Mouse (Mus musculus) 3134 (cell line): ENCODE results near the gene Cables2.

Experiments
- DNase-seq: peaks from one replicate; pipeline ENCODE4 v3.0.0-alpha.2; 2011; ENCODE audit warnings: low spot score; ENCODE audit not compliant: insufficient read length; ENCODE audit errors: extremely low read depth

Gene Cables2

DNA sequence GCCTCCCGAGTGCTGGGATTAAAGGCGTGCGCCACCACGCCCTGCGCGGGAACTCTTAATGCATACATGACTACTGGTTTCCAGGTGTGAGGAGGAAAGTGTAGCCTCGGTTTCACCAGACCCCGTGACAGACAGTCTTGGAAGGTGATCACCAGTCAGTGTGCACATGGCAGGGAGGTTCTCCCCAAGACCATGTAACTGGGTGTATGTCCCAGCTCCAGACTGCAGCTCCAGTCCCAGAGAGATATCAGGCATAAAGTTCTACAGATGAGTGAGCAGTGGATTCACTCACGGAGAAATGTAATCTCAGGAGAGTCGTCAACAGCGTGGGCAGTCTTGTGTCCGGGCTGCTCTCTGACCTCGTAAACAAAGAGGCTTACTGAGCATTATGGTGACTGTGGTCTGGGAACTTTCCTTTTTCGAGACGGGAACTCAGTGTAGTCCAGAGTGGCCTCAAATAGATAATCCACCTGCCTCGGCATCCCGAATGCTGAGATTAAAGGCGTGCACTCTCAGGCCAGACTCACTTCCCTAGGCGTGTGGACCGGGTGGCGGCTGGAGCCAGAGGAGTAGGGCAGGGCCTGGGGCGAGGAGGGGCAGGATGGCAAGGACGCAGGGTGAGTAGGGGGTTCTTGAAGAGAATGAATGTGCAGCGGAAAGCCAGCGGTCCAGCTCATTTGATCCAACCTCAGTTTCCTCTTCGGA lies 16.8 kb downstream of the Cables2 start:
- DNase-seq: peak; percentile 52

DNA sequence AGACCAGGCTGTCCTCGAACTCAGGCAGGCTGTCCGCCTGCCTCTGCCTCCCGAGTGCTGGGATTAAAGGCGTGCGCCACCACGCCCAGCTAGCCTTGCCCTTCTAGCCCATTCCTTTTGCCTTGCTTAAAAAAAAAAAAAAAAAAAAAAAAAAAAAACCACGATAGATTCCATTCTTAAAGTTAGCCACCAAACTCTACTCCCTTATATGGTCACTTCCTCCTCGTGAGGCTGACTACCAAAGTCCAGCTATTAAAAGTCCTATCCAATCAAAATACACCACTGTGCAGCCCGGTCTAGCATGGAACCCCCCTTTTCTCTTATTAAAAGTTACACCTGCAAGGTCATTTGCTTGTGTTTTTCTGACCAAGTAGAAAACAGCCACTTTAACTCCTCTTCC lies 17.6 kb downstream of the Cables2 start:
- peak; percentile 62 for DNase-seq

DNA sequence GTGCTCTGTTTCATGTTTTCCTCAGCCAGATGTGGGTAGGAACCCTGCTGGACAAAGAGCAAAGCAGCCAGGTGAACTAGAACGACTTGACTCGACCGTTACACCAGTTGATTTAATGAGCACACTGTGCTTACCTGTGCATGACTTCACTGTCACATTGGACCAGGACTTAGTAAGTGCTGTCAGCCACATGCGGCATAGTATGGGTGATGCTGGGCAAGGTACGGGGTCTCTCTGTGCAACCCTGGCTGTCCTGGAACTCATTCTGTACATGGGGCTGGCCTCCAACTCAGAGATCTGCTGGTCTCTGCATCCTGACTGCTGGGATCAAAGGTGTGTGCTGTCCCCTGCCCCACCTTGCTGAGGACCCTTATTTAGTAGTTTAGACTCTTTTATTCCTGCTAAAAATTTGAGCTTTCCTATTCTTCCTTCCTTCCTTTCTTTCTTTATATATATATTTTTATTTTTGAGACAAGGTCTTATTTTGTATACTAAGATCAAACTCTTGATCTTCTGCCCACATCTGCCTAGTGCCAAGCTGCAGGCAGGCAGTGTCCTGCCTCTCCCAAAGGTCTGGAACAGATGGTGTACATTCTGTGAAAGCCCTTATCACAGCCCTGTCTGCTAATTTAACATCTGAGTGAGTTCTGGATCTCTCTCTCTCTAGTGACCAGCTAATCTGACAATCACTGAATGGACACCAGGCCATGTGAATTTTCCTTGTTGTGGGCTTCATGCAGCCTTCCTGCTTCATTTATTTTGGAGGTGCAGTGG lies 18.7 kb downstream of the Cables2 start:
- no peak for DNase-seq

DNA sequence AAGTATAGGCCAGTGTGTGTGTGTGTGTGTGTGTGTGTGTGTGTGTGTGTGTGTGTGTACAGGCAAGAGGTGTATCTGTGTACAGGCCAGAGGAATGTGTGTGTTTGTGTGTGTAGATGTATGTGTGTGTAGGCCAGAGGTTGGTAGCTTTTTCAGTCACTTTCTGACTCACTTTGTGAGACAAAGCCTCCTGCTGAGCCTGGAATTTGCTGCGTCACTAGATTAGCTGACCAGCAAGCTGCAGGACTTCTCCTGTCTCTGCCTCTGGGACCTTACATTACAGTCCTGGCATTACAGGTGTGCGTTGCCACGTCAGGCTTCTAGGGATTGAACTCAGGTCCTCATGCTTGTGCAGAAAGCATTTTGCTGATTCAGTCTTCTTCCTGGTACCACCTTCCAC lies 21.5 kb downstream of the Cables2 start:
- no peak for DNase-seq

DNA sequence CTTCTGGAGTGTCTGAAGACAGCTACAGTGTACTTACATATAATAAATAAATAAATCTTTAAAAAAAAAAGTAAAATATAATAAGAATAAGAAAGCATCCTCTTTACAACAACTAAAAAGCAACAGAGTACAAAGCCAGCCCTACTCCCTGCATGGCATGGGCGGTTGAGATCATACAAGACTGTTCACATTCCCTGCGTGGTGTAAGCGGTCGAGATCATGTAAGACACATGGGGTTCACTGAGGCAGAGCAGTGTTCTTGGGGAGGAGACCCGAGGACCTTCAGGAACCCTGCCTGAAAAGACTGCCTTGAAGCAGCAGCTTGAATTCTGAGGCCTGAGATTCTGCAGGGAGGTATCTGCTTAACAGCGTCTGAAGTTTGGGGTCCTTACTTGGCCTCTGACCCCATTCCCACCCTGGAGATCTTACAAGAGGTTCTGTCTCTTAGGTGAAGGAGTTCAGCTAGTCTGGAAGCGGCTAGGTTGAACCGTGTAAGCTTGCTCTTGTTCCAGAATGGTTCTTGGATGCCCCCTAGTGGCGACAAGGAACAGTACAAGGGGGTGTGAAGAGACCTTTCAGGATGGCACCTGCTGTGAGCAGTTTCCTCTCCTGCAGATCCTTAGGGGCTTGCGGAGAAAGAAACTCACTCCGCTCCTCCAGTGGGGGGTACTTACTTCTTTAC lies 22.2 kb downstream of the Cables2 start:
- peak; percentile 57 for DNase-seq

DNA sequence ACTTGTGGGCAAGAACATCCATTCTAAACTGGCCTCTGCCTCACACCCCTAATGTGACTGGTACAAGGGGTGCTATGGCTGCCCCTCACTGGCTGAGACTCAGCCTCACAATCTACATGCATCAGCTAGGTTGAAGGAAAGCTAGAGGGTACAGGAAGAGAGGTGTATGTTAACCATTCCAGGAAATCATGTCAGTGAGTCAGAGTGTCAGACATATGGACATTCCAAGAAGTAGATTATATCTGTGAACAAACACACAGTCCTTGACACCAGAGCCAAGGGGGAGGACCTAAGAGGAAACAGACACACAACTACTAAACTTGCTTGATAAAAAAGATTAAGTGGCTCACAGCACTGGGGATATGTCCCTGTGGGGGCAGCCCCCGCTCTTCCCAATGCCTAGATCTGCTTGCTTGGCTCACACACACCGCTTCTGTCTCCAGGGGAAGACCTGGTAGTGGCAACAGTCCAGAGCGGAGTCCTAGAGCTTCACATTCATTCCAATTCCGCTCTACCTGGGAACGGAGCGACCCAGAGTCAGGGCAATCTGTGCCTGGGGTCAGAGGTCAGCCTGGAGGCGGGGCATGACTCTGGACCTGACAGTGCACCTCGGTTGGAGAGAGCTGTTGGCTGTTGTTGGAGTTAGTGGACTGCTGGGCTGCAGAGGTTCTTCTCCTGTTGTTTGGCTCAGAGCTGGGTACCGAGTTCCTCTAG lies 24.2 kb downstream of the Cables2 start:
- DNase-seq: no peak

DNA sequence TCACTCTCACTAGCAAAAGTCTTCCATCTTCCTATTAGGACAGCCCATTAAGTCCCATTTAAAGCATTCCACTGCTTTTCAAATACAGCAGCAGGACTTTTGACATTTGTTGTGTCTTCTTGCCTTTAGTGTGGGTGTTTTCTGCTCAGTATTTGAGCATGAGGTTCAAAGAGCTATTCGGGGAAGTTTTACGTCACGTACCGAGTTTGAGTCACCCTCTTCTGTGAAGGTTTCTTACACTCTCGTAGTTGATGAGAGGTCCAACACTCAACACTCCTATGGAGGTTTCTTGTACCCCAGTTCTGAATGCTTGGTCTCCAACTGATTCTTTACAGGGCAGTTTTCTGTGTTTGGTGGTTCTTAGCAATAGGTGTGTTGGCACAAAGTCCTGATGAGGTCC lies 25.4 kb downstream of the Cables2 start:
- no peak for DNase-seq

DNA sequence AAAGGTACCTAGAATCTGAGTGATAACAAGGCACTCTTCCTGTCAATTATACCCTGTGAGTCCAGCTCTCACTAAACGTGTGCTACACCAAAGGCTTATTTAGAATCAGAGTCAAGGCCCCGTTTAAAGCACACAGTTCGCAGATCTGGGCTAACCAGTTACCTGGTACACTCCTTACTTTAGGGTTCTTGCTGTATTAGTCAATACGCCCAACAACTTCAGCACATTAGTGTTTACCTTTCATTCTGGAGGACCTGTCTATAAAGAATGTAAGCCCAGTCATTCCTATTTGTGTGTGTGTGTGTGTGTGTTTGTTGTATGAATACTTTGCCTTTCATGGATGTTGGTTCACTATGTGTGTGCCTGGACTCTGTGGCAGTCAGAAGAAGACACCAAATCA lies 30.2 kb downstream of the Cables2 start:
- no peak for DNase-seq

DNA sequence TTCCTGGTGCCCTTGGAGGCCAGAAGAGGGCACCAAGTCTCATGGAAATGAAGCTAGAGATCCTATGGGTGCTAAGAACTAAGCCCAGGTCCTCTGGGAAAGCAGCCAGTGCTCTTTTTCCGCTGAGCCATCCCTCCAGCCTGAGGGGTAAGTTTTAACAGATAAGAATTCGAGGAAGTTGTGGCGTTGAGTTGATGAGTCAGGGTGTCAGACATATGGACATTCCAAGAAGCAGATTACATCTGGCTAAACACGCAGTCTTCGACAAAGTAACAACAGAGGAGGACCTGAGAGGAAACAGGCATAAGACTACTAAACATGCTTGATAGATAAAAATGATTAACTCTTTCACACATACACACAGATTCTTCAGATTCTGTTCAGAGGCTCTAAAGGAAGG lies 34.7 kb downstream of the Cables2 start:
- no peak for DNase-seq

DNA sequence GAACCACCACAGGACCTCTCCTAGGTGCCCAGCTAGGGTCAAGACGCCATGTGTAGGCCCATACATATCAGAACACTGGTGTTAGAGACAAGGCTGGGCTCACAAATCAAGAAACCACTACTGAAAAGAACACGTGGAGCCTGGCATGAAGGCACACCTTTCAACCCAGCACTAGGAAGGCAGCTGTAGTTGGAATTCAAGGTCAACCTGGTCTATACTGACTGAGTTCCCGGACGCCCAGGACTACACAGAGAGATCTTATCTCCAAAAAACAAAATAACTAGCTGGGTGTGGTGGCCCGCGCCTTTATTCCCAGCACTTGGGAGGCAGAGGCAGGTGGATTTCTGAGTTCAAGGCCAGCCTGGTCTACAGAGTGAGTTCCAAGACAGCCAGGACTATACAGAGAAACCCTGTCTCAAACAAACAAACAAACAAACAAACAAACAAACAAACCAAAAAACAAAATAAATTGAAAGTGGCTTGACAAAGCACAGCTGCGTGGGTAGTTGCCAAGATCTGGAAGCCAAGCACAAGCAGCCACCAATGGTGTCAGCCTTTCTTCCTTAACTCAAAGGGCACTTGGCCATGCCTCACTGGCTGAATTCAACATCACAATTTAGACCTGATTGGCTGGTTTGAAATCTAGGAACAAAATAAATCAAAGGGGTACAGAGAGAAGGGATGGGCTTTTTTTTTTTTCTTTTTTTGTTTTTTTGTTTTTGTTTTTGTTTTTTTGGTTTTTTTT lies 35.5 kb downstream of the Cables2 start:
- no peak for DNase-seq

DNA sequence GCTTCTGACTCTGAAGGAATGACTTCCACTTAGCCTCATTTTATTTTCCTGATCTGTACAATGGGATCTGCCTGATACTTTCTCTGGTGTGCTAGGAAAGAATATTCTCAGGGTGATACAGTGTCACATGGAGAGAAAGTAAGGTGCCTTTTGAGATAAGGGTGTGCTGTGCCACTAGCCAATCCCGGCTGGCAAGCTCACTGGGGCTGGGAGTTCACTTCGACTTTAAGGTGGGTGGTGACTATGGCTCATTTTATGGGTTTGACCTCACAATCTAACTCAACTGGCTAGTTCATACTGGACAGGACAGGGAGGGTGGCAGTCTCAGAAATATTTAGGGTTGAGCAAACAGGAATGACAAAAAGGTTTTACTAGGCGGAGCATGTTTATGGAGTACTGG lies 36.4 kb downstream of the Cables2 start:
- DNase-seq: no peak

DNA sequence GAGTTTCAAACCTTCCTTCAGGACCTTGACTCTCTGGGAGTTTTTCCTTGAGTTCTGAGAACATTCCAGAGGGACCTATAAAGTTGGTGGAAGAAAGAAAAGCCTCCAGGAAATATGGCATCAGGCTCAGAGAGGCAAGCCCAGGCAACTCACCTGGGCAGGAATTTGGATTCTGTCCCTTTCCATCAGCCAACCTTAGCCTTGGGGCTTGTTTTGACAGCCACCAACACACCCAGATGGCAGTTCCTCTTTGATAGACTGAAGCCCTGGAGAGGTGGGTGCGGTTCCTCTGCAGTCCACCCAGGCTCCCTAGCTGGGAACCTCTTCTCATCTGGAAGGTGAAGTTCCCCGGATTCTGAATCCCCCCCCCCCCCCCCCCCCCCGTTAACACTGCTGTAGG lies 36.8 kb downstream of the Cables2 start:
- no peak for DNase-seq

DNA sequence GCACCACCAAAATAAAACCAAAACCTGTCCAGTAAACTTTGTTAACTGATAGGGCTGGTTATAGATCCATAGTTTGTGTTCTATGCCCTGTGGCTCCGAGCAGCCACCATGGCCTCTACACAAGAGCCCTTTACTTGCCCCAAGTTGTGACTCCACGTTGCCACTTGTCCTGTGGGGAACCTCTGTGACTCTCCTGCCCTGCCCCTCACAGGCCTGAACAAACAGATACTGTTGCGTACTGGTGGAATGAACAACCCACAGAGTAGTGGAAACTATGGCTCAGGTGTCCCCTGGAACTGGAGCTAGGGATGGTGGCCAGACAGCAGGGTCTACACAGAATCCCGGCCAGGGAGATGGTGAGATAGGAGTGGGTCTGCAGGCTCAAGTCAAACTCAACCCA lies 37.5 kb downstream of the Cables2 start:
- DNase-seq: no peak

DNA sequence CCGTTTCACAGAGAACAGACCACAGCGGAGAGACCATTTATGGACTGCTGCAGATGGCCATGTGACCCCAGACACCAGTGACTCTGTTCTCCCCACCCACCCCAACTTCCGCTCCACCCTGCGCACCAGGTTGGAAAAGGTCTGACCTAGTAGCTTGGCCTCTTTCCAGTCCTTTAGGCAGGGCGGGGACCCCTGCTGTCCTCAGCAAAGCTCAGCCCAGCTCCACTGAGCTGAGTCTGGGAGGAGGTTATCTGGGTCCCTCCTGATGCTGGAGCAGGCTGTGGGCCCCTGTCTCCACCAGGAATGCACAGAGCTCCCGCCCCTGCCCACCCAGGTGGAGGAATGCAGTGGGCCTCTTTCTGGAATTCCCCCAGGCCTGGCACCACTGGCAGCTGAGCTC lies 38.3 kb downstream of the Cables2 start:
- DNase-seq: no peak

DNA sequence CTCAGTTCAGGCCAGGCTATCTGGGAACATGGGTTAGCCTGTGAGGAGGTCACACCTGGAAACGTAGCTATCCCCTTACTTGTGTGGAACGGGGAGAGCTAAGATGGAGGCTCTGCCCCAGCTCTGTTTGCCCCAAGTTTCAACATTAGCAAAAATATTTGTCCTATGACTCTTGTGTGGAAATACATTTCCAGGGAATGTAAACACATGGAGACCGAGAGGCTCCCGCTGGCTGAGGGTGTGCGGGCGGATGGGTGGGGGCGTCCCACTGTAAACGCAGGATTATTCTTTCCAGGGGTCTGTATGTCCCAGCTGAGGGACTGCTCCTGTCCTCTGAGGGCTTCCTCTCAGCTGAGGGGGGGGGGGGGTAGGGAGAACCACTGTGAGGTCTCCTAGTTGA lies 38.9 kb downstream of the Cables2 start:
- DNase-seq: no peak

DNA sequence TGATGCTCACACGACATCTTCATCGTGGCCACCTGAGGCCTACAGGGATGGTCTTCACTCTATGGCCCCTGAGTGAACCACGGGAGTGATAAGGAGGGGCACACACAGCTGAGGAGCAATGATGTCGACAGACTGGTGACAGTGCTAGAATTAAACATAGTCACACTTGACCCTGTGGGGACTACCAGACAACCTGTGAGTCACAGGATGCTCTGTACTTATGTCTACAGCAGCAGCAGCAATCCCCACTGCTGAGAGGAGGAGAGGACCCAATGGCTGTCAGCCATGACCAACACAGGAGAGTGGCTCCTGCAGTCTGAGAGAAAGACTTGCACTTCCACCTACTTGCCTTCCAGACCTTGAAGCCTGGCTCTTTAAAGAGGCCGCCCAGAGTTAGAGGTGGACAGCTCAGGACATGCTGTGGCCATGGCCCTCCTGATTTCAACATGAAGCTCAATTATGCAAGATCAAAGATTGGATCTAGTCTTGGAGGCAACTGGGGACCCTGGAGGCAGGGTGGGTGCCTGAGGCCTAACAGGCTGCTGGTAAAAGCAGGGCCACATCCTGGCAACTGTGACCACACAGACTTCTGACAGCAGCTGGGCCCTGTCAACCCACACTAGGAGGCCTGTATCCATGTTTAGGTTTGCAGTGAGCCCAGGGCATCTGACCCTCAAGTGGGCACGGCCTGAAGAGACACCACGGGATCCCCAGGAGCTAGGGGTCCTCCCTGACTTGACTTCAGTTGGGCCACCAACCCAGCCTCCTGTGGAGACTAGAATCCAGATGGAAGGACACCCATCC lies 40.0 kb downstream of the Cables2 start:
- no peak for DNase-seq

DNA sequence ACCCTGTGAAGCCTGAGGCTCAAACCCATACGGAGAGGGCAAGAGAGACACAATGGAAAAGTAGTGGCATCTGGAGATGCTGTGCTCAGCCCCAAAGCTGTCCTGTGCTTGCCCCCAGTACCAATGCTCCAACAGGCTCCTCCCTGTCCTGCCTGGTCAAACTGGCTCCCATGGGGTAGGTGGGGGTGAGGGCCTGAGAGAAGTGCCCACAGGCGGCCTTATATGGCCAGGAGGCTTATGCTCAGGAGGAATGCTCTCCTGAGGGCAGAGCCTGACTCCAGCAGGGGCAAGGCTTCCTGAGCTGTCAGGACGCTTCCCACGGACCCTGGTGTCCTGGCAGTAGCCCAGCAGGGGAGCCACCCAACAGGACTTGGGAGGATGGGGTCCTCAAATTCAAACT lies 42.8 kb downstream of the Cables2 start:
- DNase-seq: no peak

DNA sequence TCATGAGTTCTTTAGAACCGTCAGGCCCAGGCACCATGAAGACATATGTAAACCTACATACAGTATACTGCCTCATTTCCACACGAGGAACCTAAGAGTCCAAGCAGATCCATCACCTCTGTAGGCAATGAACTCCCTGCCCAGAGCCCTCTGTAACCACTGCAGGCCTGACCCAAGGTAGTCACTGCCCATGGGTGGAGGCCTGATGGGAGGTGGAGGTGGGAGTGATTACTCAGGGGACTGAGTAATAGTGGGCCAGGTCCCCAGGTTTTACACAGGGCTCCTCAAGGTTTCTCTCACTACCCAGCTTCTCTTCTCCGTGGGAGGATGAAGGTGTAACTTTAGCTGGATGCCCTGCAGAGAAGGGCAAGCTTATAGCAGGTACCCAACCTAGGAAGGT lies 44.2 kb downstream of the Cables2 start:
- no peak for DNase-seq

DNA sequence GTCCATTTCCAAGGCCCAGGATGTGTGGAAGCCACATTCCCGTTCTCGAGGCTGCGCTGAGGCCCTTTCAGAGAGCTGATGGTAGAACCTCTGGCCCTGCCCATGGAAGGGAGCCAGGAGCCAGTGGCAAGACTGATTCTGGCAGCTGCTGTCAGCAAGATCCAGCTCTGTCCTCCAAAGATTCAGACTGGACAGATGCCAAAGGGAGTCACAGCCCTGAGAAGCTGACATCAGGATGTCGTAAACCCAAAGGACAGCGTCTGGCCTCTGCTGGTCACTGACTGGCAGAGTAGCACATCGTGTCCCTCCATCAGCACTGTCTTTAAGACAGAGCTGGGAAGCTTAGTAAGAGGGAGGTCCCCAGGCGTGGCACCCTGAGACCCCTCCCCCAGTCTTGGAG lies 44.7 kb downstream of the Cables2 start:
- DNase-seq: peak; percentile 83

DNA sequence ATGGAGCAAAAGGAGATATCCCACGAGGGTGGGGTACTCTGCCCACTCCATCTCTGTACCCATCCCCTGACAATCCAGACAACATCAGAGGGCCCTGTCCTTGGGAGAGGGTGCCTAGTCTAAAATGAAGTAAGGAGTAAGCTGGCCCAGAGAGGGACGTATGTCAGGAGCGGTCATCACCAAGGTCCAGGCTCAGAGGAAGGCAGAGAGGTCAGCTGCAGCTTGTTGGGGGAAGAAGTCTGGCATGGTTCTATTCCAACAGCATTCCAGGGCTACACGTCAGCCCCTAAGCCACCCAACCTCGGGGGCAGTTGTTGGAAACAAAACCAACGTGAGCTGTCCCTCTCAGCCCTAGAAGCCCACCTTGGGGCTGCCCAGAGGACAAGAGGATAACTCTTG lies 45.2 kb downstream of the Cables2 start:
- DNase-seq: no peak
